Mouse (Mus musculus) hematopoietic stem cell, adult 5-6 weeks (primary cell): ENCODE measurements around the gene Glyatl3. TPM values are rescaled to one million over a fixed set of nuclear protein-coding genes. Genes with fewer than 3 reads are reported as not detected.

Source experiments
- ATAC-seq, 2 experiments: fragments of 125-278 bp in 1 of 2; replicated peaks in 1 of 2; 2 replicates each; pipeline ENCODE4 v1.8.0; 2016 to 2017; ENCODE audit warnings: inconsistent platforms in 2 of 2, mild to moderate bottlenecking in 2 of 2, moderate number of reproducible peaks in 2 of 2, low read depth in 1 of 2, moderate TSS enrichment in 1 of 2; ENCODE audit not compliant: low FRiP score in 2 of 2, poor library complexity in 2 of 2, severe bottlenecking in 2 of 2, insufficient read depth in 1 of 2, low TSS enrichment in 1 of 2
- total RNA-seq: library from RNA; stranded (forward); fragments of 172-1452, 232-1000 nt; gene quantifications from 2 replicates; pipeline ENCODE4 v1.2.3, GENCODE M21; 2017

The Glyatl3 gene
- not detected in 2 replicates for total RNA-seq

DNA sequence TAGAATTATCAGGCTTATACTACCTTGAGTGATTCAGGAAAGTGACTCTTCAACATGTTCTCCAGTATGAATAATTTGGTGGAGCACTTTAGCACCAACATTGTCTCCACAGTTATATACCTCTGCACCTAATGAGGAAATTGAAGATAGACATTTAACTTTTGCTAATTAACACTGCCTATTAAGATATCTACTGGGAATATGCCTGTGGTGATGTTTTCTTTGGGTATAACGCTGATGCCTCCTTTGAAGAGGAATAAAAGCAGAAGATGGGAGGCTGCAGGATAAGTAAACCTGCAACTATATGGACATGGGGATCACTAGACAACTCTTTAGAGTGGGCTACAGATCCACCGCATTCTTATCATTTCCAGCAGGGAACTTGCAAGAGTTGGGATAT, at the start of gene Glyatl3:
Glyatl3 (minus strand) TSS at position 101 of the 400 bp plus-strand sequence.
- no peak for ATAC-seq

- ATAC-seq: no peak
These were observed 34.4 kb upstream of the Glyatl3 start for GRCm38 (mm10) chr17:40948518-40948917.

DNA sequence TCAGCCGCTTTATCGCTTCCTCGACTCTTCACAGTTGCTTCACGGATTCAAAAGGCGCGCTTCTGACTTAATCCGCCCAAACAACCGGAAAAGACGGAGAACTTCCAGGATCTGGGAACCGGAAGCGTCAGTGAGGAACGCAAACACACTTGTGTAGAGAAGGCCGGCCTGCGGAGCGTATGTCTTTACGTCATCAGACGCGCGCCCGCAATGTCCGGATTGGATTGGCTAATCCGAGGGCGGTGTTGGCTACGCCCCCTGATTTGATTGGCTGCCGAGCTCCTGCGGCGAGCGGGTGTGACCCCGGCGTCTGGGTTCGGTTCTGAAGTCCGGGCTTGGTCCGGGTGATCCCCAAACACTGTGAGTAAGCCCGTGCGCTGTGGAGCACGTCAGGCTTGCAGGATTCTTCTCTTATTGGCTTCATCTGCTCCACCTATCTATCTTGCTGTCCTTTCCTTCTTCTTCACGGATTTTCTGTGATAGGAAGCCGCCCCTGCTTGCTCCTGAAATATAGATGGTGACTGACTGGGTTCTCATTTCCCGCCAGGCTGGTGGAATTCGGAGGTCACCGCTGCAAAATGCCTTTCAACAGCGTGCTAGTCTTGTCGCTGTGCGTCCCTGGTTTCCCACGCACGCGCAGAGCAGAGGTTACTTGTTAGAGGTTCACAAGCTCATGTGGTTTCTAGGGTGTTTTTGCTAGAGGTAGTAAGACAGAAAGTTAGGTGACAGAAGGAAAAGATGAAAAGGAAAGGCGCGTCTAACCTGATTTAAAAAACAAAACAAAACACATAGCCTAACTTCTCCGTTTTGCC, 20.5 kb upstream of the Glyatl3 start, which contains the start of the genes Mut and Cenpq:
Mut (plus strand) TSS at position 266 of the 812 bp plus-strand sequence.
Cenpq (minus strand) TSS at position 628 of the 812 bp plus-strand sequence.
- ATAC-seq: peak; percentile 97 to 98

- ATAC-seq: peak; percentile 2 to 27; a peak in 3 of 4 replicates
These were observed 19.8 kb upstream of the Glyatl3 start for GRCm38 (mm10) chr17:40933985-40934384.

DNA sequence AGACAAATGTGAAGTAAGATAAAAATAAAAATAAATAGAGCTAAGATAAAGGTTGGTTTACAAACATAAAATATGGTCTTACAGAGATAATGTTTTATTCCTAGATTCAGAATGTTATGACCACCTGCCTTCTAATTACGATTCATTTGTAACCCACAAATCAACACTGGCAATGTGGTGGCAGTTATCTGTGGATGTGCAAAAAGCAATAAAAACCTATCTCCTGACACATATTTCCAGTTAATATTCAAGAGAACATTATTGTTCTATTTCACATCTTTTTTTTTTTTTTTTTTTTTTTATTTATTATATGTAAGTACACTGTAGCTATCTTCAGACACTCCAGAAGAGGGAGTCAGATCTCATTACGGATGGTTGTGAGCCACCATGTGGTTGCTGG, 1.3 kb upstream of the Glyatl3 start:
- ATAC-seq: no peak

- ATAC-seq: peak; percentile 42 to 57; a peak in 3 of 4 replicates
These were observed 9.4 kb downstream of the Glyatl3 start for GRCm38 (mm10) chr17:40904721-40905154.

GRCm38 (mm10) chr17:40904056-40904597, 10.0 kb downstream of the Glyatl3 start:
- no peak for ATAC-seq

DNA sequence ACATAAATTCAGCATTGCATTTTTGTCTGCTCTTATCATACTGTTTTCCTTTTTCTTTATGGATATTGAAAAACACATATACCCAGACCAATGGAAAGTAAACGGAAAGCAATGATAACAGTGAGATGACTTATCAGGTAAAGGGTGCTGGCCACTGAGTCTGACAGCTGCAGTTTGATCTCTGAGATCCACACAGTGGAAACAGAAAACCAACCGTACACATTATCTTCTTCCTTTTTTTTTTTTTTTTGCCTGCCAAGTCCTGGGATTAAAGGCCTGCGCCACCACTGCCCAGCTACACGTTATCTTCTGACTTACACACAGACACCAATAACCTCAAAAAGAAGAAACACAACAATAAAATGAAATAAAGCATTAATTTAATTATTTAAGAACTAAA, 10.8 kb downstream of the Glyatl3 start:
- ATAC-seq: peak in 1 of 2 experiments; percentile 4; a peak in 1 of 4 replicates

- no peak for ATAC-seq
These were observed 14.3 kb downstream of the Glyatl3 start for GRCm38 (mm10) chr17:40899783-40900363.

GRCm38 (mm10) chr17:40896863-40897262, 17.3 kb downstream of the Glyatl3 start:
- ATAC-seq: peak; percentile 69 to 71; a peak in 3 of 4 replicates

GRCm38 (mm10) chr17:40887849-40888536, 26.2 kb downstream of the Glyatl3 start:
- ATAC-seq: no peak

- no peak for ATAC-seq
These were observed 29.0 kb downstream of the Glyatl3 start for GRCm38 (mm10) chr17:40885155-40885554.

GRCm38 (mm10) chr17:40882172-40882571, 32.0 kb downstream of the Glyatl3 start:
- no peak for ATAC-seq

GRCm38 (mm10) chr17:40879924-40880691, 34.0 kb downstream of the Glyatl3 start, which contains the start of gene 9130008F23Rik:
Gene 9130008F23Rik (minus strand): TSS chr17:40880559.
- peak; percentile 72 to 74 for ATAC-seq

GRCm38 (mm10) chr17:40879528-40879923, 34.6 kb downstream of the Glyatl3 start:
- peak in 1 of 2 experiments; percentile 18; a peak in 1 of 4 replicates for ATAC-seq

- ATAC-seq: no peak
These were observed 36.4 kb downstream of the Glyatl3 start for GRCm38 (mm10) chr17:40877741-40878140.

GRCm38 (mm10) chr17:40875568-40875967, 38.6 kb downstream of the Glyatl3 start:
- ATAC-seq: peak in 1 of 2 experiments; percentile 23; a peak in 1 of 4 replicates
